Mouse (Mus musculus): Measurements from ENCODE around the gene Gm10273. TPM values are rescaled to one million over a fixed set of nuclear protein-coding genes. Genes with fewer than 3 reads are reported as not detected.
"Not testable (repeated sequence)": the region's sequence is repeated elsewhere in the genome, so short reads cannot be mapped to it uniquely, and the experiment has no call there.

Gene Gm10273
- total RNA-seq (2015), result 67.4 and 68.7 TPM in 2 replicates
- 51.9 and 123 TPM in 2 replicates for total RNA-seq (2017)

- ATAC-seq (replicated peaks; ENCODE audit: poor library complexity), result peak; percentile 68
Measured at GRCm38 (mm10) chr10:59395461-59395860, at the start of gene Gm10273. TSS of gene Gm10273 (plus strand) at chr10:59395632.

- no peak for ATAC-seq (replicated peaks; ENCODE audit: poor library complexity)
Measured at GRCm38 (mm10) chr10:59346560-59346959, 48.9 kb upstream of the Gm10273 start.

GRCm38 (mm10) chr10:59348200-59348599 is 47.2 kb upstream of the Gm10273 start:
- peak; percentile 98 for ATAC-seq (replicated peaks; ENCODE audit: poor library complexity)

- no peak for ATAC-seq (replicated peaks; ENCODE audit: poor library complexity)
Measured at GRCm38 (mm10) chr10:59349536-59349935, 45.9 kb upstream of the Gm10273 start.

GRCm38 (mm10) chr10:59353065-59353464 is 42.4 kb upstream of the Gm10273 start:
- ATAC-seq (replicated peaks; ENCODE audit: poor library complexity), result 0 out of 2 replicates have a peak, but pooled peaks have one; percentile 23

GRCm38 (mm10) chr10:59354120-59354519 is 41.3 kb upstream of the Gm10273 start:
- ATAC-seq (replicated peaks; ENCODE audit: poor library complexity), result no peak

- no peak for ATAC-seq (replicated peaks; ENCODE audit: poor library complexity)
Measured at GRCm38 (mm10) chr10:59355020-59355419, 40.4 kb upstream of the Gm10273 start.

GRCm38 (mm10) chr10:59358744-59359143 is 36.7 kb upstream of the Gm10273 start:
- peak; percentile 76 for ATAC-seq (replicated peaks; ENCODE audit: poor library complexity)

GRCm38 (mm10) chr10:59363208-59363607 is 32.2 kb upstream of the Gm10273 start:
- peak; percentile 61 for ATAC-seq (replicated peaks; ENCODE audit: poor library complexity)

GRCm38 (mm10) chr10:59364551-59364950 is 30.9 kb upstream of the Gm10273 start:
- no peak for ATAC-seq (replicated peaks; ENCODE audit: poor library complexity)

- no peak for ATAC-seq (replicated peaks; ENCODE audit: poor library complexity)
Measured at GRCm38 (mm10) chr10:59365804-59366589, 29.4 kb upstream of the Gm10273 start.

GRCm38 (mm10) chr10:59366746-59367145 is 28.7 kb upstream of the Gm10273 start:
- ATAC-seq (replicated peaks; ENCODE audit: poor library complexity), result no peak

- no peak for ATAC-seq (replicated peaks; ENCODE audit: poor library complexity)
Measured at GRCm38 (mm10) chr10:59367206-59367605, 28.2 kb upstream of the Gm10273 start.

GRCm38 (mm10) chr10:59368729-59369128 is 26.7 kb upstream of the Gm10273 start:
- no peak for ATAC-seq (replicated peaks; ENCODE audit: poor library complexity)

GRCm38 (mm10) chr10:59369426-59369825 is 26.0 kb upstream of the Gm10273 start:
- peak; percentile 68 for ATAC-seq (replicated peaks; ENCODE audit: poor library complexity)

GRCm38 (mm10) chr10:59377906-59378305 is 17.5 kb upstream of the Gm10273 start:
- no peak for ATAC-seq (replicated peaks; ENCODE audit: poor library complexity)

- ATAC-seq (replicated peaks; ENCODE audit: poor library complexity), result no peak
Measured at GRCm38 (mm10) chr10:59378728-59379127, 16.7 kb upstream of the Gm10273 start.

GRCm38 (mm10) chr10:59379927-59380326 is 15.5 kb upstream of the Gm10273 start:
- ATAC-seq (replicated peaks; ENCODE audit: poor library complexity), result peak; percentile 54

- ATAC-seq (replicated peaks; ENCODE audit: poor library complexity), result peak; percentile 84
Measured at GRCm38 (mm10) chr10:59380411-59380821, 15.0 kb upstream of the Gm10273 start.

- ATAC-seq (replicated peaks; ENCODE audit: poor library complexity), result not testable (repeated sequence)
Measured at GRCm38 (mm10) chr10:59381563-59381962, 13.9 kb upstream of the Gm10273 start.

- no peak for ATAC-seq (replicated peaks; ENCODE audit: poor library complexity)
Measured at GRCm38 (mm10) chr10:59386951-59387350, 8.5 kb upstream of the Gm10273 start.

- peak; percentile 54 for ATAC-seq (replicated peaks; ENCODE audit: poor library complexity)
Measured at GRCm38 (mm10) chr10:59389652-59390051, 5.8 kb upstream of the Gm10273 start.

GRCm38 (mm10) chr10:59391907-59392306 is 3.5 kb upstream of the Gm10273 start:
- peak; percentile 26 for ATAC-seq (replicated peaks; ENCODE audit: poor library complexity)
